Mouse (Mus musculus) right cerebral cortex, postnatal 25 days (tissue): Measurements from ENCODE around the gene Itgb1.

ENCODE experiments used
- DNase-seq: peaks from one replicate; pipeline ENCODE4 v3.0.0; 2022

Gene Itgb1

DNA sequence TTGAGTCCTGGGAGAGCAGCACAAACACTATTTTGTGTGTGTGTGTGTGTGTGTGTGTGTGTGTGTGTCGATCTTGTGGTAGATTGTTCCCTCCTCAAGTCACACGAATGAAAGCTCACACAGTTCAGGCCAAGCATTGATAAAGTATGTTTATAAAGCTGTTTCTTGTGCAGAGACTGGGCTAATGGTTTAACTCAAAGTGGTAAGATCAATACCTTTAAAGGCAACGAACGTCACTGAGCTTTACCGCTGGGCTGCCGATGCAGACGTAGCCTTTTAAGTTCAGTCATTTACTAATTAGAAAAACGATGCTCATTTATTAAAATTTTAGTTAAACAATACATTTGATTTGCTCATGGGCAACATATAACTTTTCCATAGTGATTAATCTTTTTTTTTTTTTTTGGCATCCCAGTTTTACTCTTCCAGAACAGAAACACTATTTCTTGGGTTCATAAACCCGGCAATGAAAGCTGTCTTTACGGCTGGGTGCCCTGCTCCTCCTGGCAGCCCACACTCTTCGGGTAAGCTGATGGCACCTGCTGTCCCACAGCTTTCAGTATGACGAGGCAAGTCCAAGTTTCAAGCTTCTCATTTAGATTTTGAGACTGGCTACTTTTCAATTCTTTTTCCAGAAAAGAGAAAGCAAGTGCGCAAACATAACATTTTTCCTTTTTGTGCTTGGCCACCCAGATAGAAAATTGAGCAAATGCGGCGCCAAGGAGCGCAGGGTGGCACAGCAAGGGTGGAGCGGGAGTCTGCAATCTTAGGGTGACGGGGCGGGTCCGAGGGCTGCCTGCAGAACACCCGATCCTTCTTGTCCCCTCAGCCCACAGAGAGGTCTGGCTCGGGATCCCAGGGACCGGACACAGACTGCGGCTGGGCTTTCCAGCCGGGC, 596 bp upstream of the Itgb1 start:
- no peak for DNase-seq

DNA sequence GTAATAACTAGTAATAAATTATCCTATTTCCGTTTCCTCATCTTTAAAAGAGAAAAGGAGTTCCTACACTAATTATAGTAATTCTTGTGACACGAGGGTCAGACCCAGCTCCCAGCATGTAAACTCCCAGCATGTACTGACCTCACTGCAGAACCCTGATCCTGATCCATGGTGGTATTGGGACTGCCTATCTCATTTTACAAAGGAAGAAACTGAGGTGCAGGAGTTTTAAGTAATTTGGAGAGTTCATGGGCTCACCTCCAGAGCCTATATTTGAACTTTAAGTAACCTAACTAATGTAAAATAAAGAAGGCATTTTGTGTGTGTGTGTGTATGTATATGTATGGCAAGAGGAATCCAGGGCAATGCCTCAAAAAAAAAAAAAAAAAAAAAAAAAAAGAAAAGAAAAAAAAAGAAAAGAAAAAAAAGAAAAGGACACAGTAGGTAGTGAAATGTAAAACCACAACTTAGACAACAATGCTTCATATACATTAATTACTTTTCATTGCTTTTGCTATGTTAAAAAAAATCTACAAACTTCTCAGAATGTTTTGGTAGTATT, 1.1 kb downstream of the Itgb1 start:
- DNase-seq: no peak

DNA sequence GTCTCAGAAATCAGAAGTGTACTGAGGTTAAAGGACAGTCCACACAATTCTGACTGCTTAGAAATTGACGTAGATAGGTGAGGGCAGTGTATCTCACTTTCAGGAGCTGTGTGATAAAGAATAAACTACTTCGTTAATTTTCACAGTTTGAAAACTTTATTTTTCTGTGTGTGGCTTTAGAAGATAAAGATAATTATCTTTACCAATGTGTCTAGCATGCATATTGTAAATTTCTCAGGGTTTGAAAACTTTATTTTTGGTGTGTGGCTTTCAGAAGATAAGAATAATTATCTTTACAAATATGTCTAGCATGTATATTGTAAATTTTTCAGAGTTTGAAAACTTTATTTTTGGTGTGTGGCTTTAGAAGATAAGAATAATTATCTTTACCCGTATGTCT, 3.2 kb downstream of the Itgb1 start:
- DNase-seq: no peak

DNA sequence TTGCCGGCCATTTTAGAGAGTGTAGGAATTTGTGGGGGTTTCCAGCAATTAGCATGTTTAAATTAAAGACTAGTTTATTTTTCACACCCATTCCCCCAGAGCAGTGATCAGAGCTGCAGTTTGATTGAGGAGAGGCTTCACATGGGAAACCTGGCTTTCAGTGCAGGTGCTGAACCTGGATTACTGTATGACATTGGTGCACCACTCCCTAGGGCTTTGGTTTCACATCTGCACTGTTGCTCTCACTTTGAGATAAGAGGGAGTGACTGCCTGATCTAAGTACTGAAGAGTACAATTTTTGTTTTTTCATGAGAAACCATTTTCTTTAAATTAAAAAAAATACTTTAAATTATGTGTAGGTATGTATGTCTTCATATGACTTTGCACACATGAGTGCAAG, 4.6 kb downstream of the Itgb1 start:
- DNase-seq: no peak

DNA sequence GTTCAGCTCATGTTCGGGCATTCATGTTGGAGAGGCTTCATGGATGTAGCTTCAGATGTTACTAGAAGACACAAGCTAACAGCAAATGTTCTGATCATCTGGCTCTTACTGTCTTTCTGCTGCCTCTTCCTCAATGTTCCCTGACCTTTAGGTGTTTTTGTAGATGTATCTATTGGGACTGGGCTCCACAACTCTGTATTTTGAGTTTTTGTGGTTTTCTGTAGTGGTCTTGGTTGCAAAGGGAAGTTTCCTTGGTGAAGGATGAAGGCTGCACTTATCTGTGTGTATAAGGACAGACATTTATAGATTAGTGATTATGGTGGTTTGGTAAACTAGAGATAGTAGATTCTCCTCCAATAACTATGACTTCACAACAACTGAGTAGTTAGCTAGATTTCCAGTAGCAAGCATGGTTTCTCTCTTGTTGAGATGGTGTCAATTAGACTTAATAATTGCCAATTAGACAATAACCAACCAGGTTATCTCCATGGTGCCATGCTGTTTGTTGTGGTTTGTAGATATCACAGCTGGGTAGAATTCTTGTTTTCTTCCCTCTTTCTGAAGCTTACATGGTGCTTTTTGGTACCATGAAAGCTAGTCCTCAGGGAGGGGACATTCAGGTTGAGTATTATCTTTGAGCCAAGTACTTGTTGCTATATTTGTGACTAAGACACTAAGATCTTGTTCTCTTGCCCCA, 11.4 kb downstream of the Itgb1 start:
- DNase-seq: no peak

DNA sequence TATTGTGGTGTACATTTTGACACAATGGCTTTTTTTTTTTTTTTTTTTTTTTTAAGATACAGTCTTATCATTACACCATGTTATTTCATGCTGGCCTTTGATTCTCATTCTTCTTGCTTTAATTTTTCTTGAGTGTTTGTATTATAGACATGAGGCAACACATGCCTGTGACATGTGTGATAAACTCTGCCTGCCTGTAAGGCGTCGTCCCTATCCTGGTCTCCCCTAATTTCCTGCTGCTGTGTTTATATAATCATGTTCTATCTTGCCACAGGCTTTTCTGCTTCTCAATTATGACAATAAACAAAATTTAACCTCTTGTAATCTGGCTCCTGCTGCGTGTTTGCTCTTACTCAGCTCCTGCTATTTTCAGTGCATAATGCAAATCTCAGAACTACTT, 12.5 kb downstream of the Itgb1 start:
- DNase-seq: no peak

DNA sequence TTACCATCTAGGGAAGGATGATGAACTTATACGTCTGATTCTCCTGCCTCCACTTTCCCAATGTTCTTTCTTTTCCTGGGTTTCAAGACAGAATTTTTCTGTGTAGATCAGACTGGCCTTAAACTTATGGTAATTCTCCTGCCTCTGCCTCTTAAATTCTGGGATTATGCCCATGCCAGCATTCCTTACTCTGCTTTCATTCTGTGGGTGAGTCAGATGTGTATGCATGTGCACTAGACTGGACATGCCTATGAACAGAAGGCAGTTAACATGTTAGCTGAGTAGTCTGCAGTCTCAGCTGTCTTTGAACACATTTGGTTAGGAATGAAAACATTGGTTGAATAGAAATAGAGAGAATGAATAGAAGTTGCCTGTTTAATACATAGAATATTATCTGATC, 18.9 kb downstream of the Itgb1 start:
- DNase-seq: no peak

DNA sequence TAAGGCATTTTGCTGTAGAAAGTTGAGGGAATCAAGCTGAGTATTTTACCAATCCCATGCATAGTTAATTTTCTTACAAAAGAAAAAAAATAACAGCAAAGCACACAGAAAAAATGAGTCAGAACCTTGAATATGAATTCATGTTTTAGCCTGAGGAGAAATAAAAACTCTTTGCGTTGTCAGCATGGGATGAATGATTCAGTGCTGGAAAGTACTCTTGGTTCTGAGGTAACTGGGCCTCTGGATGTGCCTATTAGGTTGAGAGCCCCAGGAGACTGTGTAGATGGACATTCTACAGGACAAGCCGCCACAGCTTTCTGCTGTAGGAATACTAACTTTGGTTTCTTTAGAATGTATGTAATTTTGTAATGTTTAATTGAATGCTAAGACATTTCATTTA, 19.4 kb downstream of the Itgb1 start:
- DNase-seq: no peak

DNA sequence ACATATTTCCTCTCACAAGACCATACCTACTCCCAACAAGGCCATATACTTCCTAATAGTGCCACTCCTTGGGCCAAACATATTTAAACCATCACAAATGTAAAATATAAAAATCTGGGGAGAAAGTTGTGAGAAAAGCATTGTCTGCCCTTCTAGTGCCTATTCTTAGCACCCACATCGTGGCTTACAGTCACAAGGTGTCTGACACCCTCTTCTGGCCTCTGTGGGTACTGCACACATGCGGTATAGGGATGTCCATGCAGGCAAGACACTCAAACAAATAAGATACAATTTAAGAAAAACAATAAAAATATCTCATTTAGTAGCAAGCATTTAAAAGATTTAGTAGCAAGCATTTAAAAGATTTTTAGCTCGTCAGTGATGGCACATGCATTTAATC, 23.8 kb downstream of the Itgb1 start:
- DNase-seq: peak; percentile 35

DNA sequence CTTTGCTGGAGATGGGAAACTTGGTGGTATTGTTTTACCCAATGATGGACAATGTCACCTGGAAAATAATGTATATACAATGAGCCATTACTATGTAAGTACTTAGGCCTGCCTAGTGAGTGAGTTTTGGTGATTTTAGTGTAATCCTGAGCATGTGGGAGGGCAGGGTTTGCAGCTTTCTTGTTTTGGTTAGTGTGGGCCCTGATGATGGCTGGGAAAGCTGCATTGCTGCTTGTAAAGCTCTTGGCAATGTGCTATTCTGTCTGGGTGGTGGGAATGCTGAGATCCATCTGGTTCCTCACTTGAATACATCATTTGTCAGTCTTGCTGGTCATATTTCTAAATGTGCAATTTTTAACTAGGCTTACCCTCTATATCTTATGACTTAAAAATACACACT, 30.7 kb downstream of the Itgb1 start:
- no peak for DNase-seq

DNA sequence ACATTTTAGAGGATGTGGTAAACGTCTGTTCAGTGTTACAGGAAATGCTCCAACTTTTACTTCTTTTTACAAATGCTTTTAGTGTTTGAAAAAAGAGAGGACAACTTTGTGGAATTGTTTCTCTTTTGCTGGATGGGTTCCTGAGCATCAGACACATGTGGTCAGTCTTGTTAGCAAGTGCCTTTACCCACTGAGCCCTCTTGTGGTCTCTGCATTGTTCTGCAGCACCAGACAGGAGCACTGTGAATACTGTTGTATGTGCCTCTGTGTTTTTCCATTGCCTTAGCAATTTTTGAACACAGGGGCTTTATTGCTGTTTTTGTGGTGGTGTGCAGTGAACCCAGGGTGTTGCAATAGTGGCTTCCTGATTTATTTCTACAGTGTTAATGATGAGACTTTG, 39.4 kb downstream of the Itgb1 start:
- DNase-seq: no peak

DNA sequence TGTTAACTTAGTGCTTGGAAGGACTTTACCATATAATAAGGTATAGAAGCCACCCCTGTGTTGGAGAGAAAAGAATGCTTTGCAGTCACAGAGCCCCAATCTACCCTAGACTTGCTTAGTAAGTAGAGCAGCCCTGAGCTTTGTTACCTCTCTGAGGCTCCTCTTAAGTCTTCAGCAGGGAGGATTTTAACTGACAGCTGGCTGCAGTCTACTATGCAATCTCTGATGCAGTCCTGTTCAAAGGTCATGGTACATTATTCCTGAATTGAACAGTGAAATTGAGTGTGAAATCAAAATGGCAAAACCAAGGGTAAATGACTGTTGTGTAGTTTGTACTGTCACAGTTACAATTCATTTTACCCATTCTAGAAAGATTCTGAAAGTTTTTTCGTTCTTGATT, 41.8 kb downstream of the Itgb1 start:
- no peak for DNase-seq

DNA sequence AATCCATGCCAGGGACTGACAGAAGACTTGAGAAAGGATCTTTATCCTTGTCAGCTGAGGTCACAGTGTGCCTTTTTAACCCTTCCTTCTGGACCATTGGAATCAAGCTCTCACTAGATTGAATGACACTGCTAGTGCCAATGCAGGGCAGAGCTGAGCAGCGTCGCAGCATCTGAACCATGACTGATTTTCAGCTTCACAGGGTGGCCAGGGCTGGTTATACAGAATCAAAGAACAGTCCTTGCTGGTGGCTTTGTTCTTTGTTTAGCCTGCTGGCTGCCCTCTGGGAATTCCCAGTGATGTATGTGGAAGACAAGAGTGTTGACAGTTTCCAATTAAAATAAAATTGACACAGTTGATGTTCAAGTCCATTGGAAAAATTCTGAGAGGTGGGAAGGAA, 46.8 kb downstream of the Itgb1 start:
- no peak for DNase-seq

DNA sequence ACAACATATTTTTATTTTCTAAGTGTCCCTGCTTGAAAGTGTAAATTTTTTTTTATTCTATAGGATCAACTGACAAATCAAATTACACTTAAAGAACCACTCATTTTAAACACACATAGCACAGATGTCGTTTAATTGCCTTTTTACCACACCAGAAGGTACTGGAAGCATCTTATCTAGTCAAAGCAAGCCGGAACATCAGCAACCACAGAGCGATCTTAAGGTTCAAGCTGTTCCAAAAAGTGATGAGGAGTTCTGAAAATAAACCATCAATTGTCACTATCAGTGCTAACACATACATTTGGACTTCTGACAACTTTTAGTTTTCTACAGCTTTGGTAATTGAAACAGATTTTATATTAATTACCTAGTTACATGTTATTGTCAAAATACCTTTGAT, 48.7 kb downstream of the Itgb1 start:
- no peak for DNase-seq

DNA sequence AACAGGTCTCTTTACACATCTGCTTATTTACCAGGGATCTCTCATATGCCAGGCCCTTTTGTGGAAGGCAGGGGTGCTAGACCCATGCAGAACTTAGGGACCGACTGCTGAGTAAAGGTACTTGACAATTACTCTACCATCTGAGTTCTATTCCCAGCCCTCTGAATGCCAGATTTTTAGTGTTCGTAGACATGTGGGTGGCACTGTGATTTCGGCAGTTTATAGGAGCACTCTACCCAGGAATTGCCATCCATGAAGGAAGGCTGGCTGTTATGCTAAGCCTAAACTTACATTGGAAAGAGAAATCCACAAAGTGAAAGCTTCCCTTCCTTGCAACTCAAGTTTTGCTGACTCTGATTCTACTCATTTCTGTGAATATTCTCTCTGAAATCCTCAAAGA, 50.2 kb downstream of the Itgb1 start:
- no peak for DNase-seq
